Mouse (Mus musculus) G1E (cell line): ENCODE results near the gene Cd69.

Experiments used
- CTCF ChIP-seq: IDR thresholded peaks from 2 replicates; pipeline ENCODE4 v1.5.1; 2012; ENCODE audit warnings: low read depth, low read length, inconsistent platforms, mixed read lengths
- GATA1 ChIP-seq: IDR thresholded peaks from 2 replicates; pipeline ENCODE4 v1.6.1; 2012; ENCODE audit warnings: borderline replicate concordance, low read length, inconsistent platforms, mixed read lengths
- POLR2AphosphoS5 ChIP-seq: IDR thresholded peaks from 2 replicates; pipeline ENCODE4 v1.6.1; 2012; ENCODE audit warnings: low read depth, low read length, inconsistent platforms; ENCODE audit not compliant: insufficient replicate concordance
- TAL1 ChIP-seq: conservative IDR thresholded peaks from 2 replicates; pipeline ENCODE4 v1.6.1; 2012; ENCODE audit warnings: low read depth, low read length, inconsistent platforms, mixed read lengths

GRCm38 (mm10) chr6:129235855-129236461 lies 39.3 kb downstream of the Cd69 start:
- TF ChIP-seq CTCF (no peak), GATA1 (no peak), POLR2AphosphoS5 (no peak), TAL1 (no peak)
